Mouse (Mus musculus) embryo, embryonic 10 days (tissue): Measurements from ENCODE around the gene Vgf.

Source experiments
- DNase-seq: peaks from one replicate; pipeline ENCODE4 v3.0.0-alpha.2; 2015; ENCODE audit warnings: low spot score

The Vgf gene

GRCm38 (mm10) chr5:137026092-137026491 lies at the start of gene Vgf:
Gene Vgf, plus strand, starts transcription at chr5:137026392.
- no peak for DNase-seq

GRCm38 (mm10) chr5:136977769-136978168 lies 48.4 kb upstream of the Vgf start:
- no peak for DNase-seq

GRCm38 (mm10) chr5:136979762-136980161 lies 46.4 kb upstream of the Vgf start:
- no peak for DNase-seq

DNA sequence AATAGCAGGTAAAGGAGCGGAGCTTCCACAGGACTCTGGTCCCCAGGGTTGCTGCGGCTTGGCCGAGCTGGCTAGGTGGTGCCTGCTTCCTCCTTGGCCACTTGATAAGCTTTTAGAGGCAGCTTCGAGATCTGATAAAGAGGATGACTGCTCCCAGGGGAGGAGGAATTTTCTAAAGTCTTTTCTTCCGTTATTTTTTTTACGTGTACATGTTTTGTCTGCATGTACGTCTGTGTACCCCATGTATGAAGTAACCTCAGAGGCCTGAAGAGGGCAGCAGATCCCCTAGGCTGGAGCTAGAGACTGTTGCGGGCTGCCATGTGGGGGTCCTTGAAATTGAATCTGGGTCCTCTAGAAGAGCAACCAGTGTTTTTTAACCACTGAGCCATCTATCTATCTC lies 45.2 kb upstream of the Vgf start:
- DNase-seq = no peak

DNA sequence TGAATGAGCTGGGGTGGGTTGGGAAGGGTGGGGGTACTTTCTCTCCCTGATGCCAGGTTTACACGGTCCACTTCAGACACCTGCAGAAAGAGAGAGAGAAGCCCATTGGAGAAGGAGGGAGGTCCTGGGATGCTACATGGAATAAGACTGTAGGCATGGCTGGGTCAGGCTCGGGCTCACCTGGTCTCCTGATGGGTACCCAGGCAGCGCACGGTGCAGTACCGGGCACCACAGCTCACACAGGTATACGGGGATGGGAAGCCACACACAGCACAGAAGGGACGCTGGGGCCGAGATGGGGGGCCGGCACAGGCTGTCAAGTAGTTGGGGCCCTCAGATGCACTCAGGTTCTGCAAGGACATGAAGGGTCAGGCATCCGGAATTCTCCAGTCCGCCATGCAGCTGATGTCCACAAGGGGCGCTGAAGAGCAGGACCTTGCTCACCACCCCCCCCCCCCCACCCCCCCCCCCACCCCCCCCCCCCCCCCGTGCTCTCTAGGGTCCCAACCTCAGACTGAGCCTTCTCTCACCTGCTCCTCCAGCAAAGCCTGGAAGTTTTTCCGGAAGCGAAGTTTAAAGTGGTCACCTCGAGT lies 43.8 kb upstream of the Vgf start:
- peak; percentile 72 for DNase-seq

- peak; percentile 31 for DNase-seq
These were observed 41.4 kb upstream of the Vgf start for GRCm38 (mm10) chr5:136984828-136985227.

DNA sequence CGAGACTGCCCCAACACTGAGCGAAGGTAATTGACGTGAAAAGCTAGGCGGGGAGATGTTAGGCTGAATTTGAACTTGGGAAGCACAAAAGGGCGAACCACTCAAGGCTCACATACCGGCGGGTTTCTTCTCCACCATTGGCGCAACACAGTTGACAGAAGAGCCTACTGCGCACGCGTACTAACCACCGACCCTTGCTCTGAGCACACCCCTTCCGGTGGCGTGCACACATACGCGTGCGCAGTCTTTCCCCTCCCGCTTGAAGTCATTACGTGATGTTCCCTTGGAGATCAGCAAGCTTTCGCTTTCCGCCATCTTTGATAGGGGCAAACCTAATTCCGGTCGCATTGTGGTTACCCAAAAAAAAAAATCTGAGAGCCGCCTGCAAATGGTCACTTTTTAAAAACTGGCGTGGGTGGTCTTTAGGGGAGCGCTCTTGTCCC lies 39.5 kb upstream of the Vgf start, which contains the start of gene Plod3:
Gene Plod3, plus strand, starts transcription at position 325 of the 443 bp plus-strand sequence.
- peak; percentile 100 for DNase-seq

DNA sequence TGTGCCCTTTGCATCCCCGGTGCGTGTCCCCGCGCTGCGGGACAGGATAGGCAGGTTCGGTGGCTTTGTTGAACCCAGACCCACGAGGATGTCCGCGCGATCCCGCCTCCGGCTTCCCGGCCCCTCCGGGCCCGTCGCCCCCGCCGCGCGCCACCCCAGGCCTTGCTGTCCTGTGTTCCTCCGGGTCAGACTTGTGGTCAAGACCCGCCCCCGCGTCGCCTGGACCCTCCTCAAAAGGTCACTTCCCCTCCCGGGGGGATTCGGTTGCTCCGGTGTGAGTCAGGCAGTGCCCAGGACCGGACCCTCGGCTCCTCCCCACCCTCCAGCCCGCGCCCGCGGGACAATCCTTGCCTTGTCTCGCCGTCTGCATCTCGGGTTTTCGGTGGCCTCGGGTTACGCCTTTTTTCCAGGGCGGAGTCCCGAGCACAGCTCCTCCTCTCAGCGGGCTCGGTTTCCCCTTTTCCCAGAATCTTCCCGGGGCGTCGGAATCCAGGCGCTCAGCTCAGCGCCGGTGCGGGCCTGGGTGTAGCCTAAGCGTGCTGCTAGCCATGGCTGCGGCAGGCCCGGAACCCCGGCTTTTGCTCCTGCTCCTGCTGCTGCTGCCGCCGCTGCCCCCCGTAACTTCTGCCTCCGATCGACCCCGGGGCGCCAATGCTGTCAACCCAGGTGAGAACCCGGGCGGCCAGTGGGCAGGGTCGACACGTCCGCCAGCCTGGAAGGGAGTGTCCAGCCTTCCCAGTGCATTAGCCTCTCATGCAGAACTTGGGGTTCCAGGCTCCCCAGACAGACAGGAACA lies 38.9 kb upstream of the Vgf start:
- DNase-seq = peak; percentile 73

GRCm38 (mm10) chr5:136987934-136988271 lies 38.3 kb upstream of the Vgf start, which contains the start of gene Znhit1:
Gene Znhit1, minus strand, starts transcription at chr5:136988021.
- DNase-seq = no peak

GRCm38 (mm10) chr5:136988420-136988819 lies 37.8 kb upstream of the Vgf start:
- DNase-seq = no peak

DNA sequence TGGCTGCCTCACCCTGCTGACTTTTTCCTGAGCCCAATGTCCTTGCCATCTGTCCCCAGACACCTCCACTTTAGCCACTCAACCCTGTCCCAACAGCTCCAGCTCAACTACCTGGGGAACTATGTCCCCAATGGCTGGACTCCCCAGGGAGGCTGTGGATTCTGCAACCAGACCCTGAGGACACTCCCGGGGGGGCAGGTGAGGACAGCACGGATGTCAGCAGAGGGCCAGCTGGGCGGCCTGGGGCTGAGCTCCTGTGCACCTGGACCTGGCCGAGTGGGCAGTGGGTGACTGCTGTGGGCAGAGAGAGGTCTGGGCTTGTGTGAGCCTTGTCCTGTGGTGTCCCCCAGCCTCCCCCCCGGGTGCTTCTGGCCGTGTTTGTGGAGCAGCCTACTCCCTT lies 36.4 kb upstream of the Vgf start:
- DNase-seq = no peak

- DNase-seq = no peak
These were observed 26.7 kb upstream of the Vgf start for GRCm38 (mm10) chr5:136999449-136999848.

DNA sequence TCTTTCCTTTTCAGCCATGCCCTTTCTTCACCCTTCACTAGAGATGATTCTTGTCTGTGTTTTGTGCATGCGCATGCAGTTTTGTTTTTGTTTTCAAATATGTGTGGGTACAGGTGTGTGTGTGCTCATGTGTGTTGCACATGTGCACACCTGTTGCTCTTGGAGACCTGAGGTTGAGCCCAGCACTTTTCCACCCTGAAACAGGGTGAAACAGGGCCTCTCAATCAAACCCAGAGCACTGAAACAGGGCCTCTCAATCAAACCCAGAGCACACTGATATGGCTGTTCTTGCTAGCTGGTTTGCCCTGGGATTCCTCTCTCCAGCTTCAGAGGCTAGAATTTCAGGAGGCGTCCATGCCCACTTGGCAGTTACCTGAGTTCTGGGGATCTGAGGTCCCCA lies 25.6 kb upstream of the Vgf start:
- DNase-seq = no peak

GRCm38 (mm10) chr5:137007276-137007675 lies 18.9 kb upstream of the Vgf start:
- DNase-seq = no peak

GRCm38 (mm10) chr5:137009988-137010387 lies 16.2 kb upstream of the Vgf start:
- no peak for DNase-seq

- DNase-seq = no peak
These were observed 13.7 kb upstream of the Vgf start for GRCm38 (mm10) chr5:137012401-137012950.

DNA sequence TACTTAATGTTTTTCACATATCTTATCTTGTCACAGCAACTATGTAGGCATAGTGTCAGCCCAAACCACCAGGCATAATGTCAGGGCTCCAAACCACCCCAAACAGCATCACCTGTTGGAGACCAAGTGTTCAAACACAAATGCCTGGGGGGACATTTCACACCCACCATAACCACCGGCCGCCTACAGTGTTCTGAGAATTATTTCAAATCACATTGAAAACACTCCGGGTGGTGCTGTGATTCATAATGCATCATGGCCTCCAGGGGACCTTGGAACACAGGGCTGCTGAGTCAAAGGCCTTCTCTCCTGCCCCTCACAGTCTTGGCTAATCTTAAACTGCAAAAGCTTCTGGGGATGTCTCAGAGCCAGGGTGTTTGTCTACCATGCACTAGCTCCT lies 10.3 kb upstream of the Vgf start:
- DNase-seq = no peak

GRCm38 (mm10) chr5:137024318-137024717 lies 1.9 kb upstream of the Vgf start:
- DNase-seq = no peak

- peak; percentile 82 for DNase-seq
These were observed 1.1 kb upstream of the Vgf start for GRCm38 (mm10) chr5:137025132-137025531.

- no peak for DNase-seq
These were observed 2.5 kb downstream of the Vgf start for GRCm38 (mm10) chr5:137028561-137029272.

GRCm38 (mm10) chr5:137029273-137029585 lies 3.0 kb downstream of the Vgf start:
- no peak for DNase-seq

DNA sequence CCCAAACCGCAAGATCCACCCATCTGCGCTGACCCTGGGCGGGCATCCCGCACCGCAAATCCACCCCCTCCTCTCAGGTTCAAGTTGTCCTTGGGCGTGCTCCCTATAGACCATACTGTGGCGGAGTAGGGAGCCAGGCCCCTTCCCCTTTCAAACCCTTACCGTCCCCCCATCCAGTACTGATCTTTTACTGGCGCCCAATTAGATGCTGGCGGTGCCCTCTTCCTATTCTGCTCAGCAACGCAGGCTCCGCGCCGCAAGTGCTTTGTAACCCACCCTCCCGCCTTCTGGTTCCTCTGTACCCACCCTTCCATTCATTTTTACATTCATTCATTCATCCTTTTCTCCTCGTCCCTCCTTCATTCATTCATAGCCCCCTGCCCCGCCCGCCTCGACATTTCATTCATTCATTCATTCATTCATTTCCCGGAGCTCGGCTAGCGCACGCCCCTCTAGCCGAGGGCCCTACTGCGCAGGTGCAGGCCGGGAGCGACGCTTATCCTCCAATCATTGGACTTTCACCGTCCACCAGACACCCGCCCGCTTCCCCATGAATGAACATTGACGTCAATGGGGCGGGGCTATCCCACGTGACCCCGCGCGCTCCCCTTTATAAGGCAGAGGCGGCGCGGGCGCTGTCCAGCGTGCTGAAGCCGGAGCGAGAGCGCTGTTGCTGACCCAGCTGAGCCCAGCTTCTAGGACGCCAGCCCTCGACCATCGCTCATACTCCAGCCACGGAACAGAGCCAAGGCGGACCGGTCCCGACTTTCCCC lies 3.6 kb downstream of the Vgf start:
- DNase-seq = peak; percentile 99
